Mouse (Mus musculus) cerebellum, adult 11-12 months (tissue): Measurements from ENCODE around the gene Rhpn2.
"Not testable (repeated sequence)": the region's sequence is repeated elsewhere in the genome, so short reads cannot be mapped to it uniquely, and the experiment has no call there.

Experiments
- DNase-seq: peaks from one replicate; pipeline ENCODE4 v3.0.0; 2022

Rhpn2 gene

DNA sequence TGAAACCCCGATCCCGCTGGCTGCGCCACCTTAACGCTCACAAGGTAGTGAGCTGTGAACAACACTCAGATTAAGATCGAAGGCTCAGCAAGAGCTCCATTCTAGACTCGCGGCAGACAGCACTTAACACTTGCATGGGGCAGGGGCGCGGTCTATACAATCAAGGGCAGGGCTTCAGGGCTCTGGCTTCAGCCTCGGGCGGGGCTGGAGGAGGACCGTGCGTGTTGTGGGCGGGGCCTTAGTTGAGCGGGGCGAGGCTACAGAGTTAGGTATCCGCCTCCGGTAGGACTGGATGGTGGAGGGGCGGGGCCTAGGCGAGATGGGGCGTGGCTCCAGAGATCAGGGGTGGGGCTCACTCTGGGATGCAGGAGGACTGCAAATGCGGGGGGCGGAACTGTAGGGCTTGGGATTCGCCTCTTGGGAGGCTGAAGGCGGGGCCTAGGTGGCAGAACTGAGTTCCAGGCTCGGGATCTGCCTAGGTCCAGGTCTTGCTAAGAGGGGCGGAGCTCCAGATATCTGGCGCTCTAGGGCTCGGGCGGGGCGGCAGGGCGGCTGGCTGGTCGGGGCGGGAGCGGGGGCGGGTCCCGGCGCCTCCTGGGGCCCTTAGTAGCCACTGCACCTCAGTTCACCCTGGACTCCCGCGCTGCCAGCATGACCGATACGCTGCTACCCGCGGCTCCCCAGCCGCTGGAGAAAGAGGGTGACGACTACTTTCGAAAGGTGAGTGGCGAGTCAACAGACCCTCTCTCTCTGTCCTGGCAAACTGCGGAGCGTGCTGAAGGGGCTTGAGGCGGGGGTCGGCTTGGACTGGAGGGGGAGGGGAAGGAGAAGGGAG is at the start of gene Rhpn2:
TSS of gene Rhpn2 (plus strand) at position 479 of the 835 bp plus-strand sequence.
- peak; percentile 99 for DNase-seq

DNA sequence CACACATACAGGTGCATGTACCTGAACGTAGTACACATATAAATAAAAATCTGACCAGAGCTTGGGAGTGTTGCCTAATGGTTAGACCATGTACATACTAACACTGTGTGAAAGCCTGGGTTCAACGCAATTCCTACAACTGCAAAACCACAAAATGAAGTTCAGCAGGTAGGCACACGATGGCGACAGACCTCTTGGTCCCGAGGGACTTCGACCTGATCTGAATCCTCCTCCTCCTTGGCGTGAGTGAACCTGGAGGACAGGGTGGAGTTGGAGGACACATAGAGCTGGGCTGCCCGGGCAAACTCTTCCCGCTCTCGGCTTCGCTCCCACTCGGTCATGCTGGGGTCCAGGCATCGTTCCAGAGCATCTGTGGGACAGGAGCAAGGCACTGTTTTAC is 40.5 kb upstream of the Rhpn2 start:
- no peak for DNase-seq

DNA sequence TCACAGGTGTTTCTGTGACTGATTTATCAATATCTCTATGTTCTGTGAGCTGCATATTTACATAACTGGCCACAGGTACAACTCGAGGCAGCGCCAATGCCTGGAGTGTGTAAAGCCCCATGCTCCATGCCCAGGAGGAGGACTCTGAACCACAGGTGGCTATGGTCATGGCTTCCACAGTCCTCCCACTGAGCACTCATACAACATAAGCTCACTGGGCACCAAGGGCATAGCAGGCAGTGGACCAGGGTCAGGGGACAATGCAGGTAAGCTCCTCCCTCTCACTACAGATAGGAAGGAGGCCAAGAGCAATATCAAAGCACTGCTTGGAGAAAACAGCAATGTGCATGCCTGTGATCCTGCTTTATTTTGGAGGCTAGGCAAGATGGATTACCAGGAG is 38.3 kb upstream of the Rhpn2 start:
- no peak for DNase-seq

DNA sequence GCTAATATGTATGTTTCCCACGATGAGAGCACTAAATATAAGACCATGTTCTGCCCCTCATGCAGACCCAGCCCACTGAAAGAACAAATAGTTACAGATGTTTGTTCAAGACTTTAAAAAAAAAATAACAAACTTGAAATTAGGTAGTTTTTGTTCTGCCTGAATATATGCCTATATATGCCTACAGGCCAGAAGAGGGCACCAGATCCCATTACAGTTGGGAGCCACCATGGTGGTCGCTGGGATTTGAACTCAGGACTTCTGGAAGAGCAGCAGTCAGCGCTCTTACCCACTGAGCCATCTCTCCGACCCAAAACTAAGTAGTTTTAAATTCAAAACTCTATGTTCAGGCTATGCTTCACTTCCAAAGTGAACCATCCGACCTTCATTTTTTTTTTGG is 36.1 kb upstream of the Rhpn2 start:
- no peak for DNase-seq

DNA sequence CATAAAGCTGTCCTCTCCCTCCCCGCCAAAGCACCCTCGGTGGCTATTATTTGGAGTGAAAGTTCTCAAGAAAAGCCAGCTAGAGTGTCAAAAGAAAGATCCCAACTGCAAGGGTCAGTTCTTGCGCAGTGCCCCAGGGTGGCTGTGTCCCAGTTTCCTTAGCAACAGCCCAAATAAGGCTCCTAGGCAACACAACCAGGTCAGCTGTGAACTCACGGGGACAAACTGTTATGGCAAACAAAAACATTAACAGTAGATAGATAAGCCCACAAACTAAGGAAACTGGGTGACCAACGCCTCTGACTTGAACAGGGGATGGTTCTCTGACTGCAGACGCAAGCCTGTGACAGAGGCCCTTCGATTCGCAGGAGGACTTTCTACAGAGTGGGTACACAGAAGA is 34.3 kb upstream of the Rhpn2 start:
- DNase-seq, result peak; percentile 21

DNA sequence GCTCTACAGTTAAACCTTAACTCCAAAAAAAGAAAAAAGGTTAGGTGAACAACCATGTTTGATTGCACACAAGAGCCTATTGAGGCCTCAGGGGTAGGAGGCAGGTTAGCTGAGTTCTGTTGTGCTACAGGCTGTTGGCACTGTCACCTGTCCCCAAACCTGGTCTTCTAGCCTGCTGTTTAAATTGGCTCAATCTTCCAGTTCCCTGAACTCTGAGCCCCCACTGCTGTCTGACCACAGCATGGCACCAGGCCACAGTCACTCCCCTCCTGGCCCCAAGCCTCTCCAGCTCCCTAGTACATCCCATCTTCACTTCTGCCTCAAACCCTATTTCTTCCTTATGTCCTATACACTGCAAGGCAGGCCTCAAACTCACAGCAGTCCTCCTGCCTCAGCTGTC is 33.2 kb upstream of the Rhpn2 start:
- DNase-seq, result no peak

DNA sequence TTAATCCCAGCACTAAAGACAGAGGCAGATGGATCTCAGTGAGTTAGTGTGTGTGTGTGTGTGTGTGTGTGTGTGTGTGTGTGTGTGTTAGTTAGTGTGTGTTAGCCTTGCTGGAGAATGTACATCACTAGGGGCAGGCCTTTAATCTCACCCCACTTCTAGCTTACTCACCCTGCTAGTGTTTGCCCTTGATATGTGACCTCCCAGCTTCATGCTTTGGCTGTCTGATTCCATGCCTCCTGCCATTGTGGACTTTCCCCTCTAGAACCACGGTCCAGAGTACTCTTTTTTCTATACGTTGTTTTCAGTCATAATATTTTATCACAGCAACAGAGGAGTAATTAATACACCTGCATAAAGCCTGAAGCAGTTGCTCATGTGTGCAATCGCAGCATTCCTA is 22.8 kb upstream of the Rhpn2 start:
- DNase-seq, result no peak

DNA sequence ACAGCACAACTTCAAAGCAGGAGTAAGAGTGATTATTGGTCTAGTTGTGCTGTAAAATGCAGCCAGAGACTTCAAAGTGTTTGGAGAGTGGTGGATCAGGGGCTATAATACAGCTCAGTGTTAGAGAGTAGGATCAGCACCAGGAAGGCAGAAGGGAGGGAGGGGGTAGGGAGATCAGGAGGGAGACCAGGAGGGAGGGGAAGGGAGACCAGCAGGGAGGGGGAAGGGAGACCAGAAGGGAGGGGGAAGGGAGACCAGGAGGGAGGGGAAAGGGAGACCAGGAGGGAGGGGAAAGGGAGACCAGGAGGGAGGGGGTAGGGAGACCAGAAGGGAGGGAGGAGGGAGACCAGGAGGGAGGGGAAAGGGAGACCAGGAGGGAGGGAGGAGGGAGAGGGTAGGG is 19.8 kb upstream of the Rhpn2 start:
- no peak for DNase-seq

DNA sequence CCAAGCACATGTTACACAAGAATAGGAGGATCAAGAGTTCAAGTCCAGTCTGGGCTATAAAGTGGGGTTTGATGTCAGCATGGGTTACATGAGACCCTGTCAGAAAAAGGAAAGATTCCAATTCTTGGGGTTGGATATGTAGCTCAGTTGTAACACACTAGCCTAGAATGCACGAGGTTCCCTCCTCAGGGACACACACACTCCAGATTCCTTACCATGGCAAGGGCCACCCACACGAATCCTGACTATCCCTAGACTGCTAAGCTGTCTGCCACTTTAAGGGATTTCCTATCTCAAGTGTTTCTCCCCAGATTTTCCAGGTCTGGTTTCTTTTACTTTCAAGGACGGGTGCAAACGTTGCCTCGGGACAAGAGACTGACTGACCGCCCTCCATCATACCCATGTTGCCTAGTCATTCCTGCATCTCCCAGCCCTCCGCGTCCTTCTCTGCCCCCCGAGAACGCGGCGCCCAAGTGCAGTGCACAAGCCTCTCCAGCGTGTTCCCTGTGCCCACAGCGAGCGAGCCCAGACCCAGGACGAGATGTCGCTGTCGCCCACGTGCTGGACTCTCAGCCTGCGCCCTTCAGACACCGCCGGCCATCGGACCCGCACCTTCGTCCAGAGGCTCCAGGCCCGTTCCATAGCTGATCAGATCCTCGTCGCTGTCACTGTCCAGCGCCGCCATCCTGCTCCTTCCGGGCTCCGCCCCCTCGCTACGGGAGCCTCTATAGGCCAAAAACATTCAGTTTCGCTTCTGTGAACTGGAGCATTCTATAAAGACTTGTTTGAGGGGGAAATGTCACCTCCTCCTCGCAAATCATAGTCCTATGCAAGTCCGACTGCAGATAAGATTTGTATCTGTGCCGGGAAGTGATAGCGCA is 16.0 kb upstream of the Rhpn2 start, which contains the start of gene Gpatch1:
TSS of gene Gpatch1 (minus strand) at position 712 of the 881 bp plus-strand sequence.
- DNase-seq, result peak; percentile 89

DNA sequence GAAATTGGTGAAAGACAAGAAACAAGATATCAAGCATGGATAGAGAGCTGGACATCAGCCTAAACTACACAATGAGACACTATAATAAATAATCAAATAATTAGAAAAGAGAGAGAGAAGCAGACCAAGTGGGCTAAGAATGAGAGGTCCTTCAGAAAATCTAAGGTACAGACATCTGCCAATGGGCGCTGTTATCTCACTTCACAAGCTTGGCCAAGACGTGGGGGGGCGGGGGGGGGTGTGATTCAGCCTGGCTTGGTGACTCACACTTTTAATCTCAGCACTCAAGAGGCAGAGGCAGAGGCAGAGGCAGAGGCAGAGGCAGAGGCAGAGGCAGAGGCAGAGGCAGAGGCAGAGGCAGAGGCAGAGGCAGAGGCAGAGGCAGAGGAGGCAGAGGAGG is 14.7 kb upstream of the Rhpn2 start:
- DNase-seq, result not testable (repeated sequence)

DNA sequence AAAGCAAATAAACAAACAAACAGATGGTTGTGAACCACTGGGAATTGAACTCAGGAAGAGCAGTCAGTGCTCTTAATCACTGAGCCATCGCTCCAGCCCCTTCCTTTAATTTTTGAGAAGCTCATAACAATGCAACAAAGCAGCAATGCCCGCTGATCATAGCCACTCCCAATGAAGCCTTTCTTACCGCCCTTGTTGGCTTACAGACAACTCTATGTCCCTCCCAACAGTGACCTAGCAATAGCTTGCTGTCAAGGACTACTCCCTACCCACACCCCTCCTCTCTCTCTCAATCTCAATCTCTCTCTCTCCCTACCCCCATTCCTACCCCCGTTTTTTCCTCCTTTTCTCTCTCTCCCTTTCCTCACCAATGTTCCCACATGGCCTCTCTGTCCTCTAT is 14.2 kb upstream of the Rhpn2 start:
- no peak for DNase-seq

DNA sequence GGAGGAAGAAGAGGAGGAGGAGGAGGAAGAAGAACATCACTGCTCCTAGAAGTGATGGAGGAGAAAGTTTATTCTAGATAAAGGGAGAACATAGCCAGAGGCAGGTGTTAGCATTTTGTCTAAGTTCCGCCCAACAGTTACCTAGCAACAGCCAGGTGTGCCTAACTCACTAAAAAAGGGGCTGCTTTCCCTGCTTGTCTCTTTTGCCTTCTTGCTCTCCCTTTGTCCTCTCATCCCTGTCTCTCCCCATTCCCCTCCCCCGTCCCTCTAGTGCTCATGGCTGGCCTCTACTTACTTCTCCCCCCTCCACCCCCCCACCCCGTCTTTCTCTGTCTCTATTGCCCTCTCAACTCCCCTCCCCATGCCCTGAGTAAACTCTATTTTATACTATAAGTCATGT is 11.8 kb upstream of the Rhpn2 start:
- DNase-seq, result no peak

DNA sequence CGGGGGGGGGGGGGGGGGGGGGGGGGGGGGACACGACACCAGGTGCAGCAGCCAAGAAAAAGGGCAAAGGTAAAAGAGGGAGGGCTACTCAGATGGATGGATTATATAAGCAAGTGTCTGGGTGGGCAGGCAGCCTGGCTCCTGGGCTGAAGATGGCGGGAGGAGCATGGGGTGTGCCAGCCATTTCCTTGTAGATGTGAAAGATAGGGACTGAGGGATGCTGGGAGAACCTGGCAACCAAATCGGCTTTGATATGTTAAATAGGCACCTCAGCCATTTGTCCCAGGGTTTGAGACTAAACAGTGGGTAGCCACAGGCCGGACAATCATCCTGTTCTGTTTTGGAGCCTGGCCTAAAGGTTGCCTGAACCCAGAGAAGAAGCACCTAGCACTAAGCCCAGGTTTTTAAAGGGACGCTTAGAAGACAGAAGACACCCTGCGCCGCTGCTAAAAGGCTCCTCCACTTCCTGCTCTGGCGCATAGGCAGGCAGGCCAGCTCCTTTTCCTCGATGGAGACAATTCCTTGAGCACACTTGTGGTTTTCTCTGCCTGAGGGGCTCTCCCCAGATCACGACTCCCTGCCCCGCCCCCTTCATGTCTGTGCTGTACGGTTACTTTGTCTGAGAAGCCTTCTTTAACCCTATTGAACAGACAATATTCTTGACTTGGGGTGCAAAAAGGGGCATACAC is 11.1 kb upstream of the Rhpn2 start:
- peak; percentile 20 for DNase-seq

DNA sequence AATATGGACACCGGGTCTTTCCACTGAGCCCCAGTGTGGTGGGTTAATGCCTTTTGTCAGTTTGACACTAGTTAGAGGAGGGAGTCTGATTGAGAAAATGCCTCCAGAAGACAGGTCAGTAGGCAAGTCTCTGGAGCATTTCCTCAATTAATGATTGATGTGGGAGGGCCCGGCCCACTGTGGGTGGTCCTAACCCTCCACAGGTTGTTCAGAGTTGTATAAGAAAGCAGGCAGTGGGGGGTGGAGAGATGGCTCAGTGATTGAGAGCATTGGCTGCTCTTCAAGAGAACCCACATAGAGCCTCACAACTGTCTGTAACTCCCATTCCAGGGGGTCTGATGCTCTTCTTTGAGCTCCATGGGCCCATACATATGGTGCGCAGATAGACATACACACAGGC is 2.4 kb upstream of the Rhpn2 start:
- DNase-seq, result no peak

DNA sequence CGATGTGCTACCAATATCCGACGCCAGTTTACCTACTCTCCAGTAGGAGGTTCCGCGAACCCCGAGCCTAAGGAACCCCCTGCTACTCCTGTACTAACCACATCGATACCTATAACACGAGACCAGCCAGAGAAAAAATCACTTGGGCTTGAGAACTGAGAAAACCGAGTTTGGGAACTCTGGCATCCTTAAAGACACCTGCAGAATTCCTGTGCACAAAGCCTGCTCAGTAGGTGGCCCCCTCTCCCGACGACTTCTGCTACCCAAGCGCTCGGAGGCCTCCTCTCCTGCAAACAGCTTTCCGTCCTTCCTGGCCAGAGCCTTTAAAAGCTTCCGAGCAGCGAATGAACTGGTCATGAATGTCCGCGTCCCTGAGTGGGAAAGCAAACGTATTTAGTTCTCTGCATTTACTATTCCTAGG is 729 bp upstream of the Rhpn2 start:
- DNase-seq, result no peak

DNA sequence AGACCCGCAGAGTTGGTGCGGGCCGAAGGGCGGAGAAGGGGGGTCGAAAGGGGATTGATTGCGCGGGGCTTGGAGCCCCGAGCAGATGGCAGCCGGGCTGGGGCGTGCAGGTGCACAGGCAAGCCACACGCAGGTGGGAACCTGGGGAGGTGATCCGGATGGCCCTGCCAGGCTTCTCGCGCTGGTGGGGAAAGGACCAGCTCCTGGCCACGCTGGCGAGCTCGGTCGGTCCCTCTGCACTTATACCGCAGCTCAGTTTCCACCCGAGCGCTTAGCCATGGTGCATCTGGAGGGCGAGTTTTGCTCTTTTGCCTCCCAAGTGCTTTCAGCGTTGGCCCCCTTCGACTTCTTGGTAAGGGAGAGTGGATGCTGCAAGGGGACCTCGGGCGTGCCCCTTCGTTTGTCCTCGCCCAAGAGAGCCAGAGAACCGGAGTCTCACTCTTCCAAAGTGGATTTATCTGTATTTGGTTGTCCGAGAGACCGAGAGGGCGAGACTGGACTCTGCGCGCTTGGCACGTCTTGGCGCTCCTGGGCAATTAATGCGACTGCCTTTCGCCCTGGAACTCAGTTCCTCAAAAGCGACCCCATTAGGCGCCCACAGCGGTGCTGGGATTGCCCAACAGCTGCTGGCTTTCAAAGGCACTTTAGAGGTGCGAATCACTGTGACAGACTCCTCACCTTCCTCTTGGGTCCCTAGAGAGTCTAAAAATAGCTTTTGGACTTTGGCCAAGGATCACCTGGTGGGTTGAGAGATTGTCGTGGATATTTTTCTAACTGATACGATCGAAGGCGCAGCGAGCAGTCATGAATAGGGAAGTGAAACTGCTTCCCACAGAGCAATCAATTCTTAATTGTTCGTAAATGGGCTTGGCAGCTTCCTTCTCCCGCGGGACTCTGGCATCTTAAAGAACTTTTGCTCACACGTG is 820 bp downstream of the Rhpn2 start:
- peak; percentile 62 for DNase-seq

DNA sequence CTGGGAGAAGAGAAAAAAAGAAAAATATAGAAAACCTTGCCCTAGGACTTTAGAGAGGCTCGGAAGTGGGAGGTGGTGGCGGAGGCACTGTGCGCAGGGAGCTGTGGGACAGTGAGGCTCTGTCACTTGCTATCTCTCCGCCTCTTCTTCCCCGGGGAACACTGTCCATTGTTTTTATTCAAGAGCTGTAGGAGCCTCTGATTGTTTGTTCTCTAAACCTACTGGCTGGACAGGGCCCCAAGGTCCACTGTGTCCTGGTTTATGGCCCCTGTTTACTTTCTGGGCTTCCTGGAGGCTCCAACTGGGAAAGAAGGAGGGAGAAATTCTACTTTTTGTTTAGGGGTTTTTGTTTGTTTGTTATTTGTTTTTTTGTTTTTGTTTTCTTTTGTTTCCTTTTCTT is 6.2 kb downstream of the Rhpn2 start:
- DNase-seq, result no peak

DNA sequence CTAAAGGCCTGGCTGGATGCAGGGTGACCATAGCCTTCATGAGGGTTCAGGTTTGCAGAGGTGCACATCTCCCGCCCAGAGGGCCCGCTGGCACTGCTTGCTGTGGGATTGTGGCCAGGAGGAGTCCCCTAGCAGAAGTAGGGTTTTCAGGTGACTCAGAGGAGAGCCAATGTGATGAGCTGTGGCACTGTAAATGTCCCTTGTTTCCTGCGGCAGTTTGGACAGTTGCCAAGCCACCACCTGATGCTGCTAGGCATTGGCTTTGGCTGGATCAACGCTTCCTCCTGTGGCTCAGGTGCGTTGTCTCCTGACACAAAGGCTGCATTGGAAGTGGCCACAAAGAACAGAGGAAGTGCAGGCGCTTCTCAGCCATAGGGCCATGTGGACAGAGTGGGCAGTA is 7.3 kb downstream of the Rhpn2 start:
- DNase-seq, result no peak

DNA sequence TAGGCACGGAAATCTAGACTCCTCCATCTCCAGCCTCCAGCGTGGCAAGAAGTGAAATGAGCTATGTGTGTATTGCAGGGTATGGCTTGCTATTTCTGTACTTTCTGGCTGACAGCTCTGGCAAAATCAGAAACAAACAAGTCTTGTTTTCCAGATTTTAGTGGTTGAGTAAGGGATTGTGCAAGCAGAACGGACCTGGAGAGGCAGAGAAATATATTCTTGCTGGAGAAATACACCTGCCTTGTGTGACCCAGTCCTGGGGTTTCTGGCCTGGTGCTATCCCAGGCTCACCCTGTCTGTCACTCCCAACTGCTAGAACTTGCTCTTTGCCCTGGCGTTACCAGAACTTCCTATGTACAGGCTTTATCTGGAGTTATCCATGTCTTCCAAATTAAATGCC is 8.5 kb downstream of the Rhpn2 start:
- no peak for DNase-seq

DNA sequence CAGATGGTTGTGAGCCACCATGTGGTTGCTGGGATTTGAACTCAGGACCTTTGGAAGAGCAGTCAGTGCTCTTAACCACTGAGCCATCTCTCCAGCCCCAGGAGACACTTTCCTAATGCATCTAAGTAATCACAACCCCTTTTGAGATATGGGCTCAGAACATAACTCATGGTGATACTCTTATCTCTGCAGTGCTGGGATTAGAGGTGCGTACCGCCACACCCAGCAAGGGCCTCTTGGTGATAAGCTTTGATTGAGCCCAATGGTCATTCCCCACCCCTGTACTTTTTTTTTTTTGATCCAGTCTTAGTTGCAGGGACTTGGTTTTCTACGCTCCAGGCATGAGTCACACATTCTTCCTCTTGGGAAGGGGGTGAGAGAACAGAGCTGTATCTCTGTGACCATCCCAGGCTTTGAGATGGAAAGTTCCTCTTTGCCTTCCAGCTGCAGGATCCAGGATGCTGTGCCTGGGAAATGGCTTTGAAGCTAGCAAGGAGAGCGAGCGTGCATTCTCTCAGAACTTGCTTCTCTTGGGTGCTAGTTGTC is 10.9 kb downstream of the Rhpn2 start:
- DNase-seq, result no peak

DNA sequence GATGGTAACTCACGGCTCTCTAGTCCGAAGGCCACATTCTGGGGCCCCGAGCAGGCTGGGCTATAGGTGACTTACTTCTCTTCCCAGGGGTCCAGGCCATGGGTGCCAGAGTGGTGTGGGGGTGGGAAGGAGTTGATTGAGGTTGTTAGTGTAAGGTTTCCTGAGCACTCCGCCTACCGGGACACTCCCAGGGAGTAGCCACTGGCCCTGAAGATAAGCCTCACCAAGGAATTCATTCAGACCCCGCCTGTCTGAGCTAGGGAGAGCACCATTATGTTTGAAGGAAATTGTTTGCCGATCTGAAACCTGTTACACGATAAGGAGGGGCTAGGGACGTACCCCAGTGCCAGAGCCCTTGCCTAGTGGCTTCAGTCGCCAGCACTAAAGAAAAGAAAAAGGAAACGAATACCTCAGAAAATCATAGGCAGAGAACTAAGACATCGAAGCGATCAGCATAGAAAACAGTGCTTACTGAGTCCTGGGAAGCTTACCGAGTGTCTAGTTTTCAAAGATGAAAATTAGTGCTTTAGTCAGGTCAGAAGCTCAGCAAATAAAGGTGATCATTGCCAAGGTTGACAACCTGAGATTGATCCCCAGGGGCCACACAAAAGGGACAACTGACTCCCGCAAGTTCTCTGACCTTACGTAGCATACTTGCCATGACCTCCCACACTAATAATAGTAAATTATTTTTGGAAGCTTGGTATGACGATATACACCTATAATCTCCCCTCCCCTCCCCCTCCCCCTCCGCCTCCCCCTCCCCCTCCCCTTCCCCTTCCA is 14.1 kb downstream of the Rhpn2 start:
- DNase-seq, result no peak
